Mouse (Mus musculus) CH12.LX (cell line): ENCODE data around the gene Slc9a1. TPM values are rescaled to one million over a fixed set of nuclear protein-coding genes. Genes with fewer than 3 reads are reported as not detected.
A peak's percentile ranks its signal among the peaks of the same experiment; 100 is the strongest.

ENCODE experiments used
- DNase-seq: peaks from one replicate; pipeline ENCODE4 v3.0.0-alpha.2; 2013; ENCODE audit errors: extremely low read depth
- H3K27ac ChIP-seq: 2 replicates; pipeline ENCODE4 v1.5.1; 2012; ENCODE audit warnings: low read depth, mild to moderate bottlenecking, control low read depth, moderate library complexity; ENCODE audit not compliant: insufficient read depth
- H3K27me3 ChIP-seq: replicated peaks from 2 replicates; pipeline ENCODE3; 2012; ENCODE audit warnings: inconsistent platforms
- H3K36me3 ChIP-seq, 2 experiments: replicated peaks in 1 of 2; 2 replicates each; pipeline versions ENCODE3 to v1.6.1; 2012; ENCODE audit warnings: inconsistent platforms in 1 of 2, low read length in 1 of 2, mild to moderate bottlenecking in 1 of 2, mixed read lengths in 1 of 2, moderate library complexity in 1 of 2; ENCODE audit not compliant: control insufficient read depth in 1 of 2, insufficient read depth in 1 of 2
- H3K4me1 ChIP-seq, 2 experiments: 2 replicates each; pipeline ENCODE4 v1.6.1; 2012; ENCODE audit warnings: inconsistent platforms in 1 of 2, moderate library complexity in 1 of 2; ENCODE audit not compliant: insufficient read depth in 2 of 2, control insufficient read depth in 1 of 2
- H3K4me2 ChIP-seq: 2 replicates; pipeline ENCODE4 v1.6.1; 2012; ENCODE audit warnings: low read depth, mild to moderate bottlenecking, control low read depth; ENCODE audit not compliant: poor library complexity, insufficient read depth, severe bottlenecking
- H3K4me3 ChIP-seq, 3 experiments: fragments of 150-350 bp in 1 of 3; sonication (generic) in 1 of 3; replicated peaks in 1 of 3; 2 replicates each; pipeline versions ENCODE3 to v1.5.1; 2011 to 2012; ENCODE audit warnings: low read depth in 2 of 3, low read length in 2 of 3, mild to moderate bottlenecking in 2 of 3, moderate library complexity in 2 of 3, control low read depth in 1 of 3, improper control_type of control experiment in 1 of 3, inconsistent platforms in 1 of 3, mixed read lengths in 1 of 3; ENCODE audit not compliant: poor library complexity in 1 of 3
- H3K79me2 ChIP-seq: replicated peaks from 2 replicates; pipeline ENCODE4 v1.6.1; 2012; ENCODE audit warnings: mild to moderate bottlenecking, moderate library complexity; ENCODE audit not compliant: control insufficient read depth, poor library complexity, insufficient read depth, severe bottlenecking; ENCODE audit errors: extremely low read depth
- H3K9ac ChIP-seq: 2 replicates; pipeline ENCODE4 v1.6.1; 2012; ENCODE audit warnings: low read depth, mild to moderate bottlenecking, control low read depth, moderate library complexity; ENCODE audit not compliant: insufficient read depth
- H3K9me3 ChIP-seq: replicated peaks from 2 replicates; pipeline ENCODE3; 2012; ENCODE audit warnings: low read length, inconsistent platforms, mixed read lengths
- BHLHE40 ChIP-seq: IDR thresholded peaks from 2 replicates; pipeline ENCODE4 v1.6.1; 2011; ENCODE audit warnings: mild to moderate bottlenecking, low read depth, low read length, improper control_type of control experiment
- CHD1 ChIP-seq: IDR thresholded peaks from 2 replicates; pipeline ENCODE4 v1.6.1; 2012; ENCODE audit warnings: low read depth, low read length, improper control_type of control experiment, inconsistent platforms
- CTCF ChIP-seq, 2 experiments: IDR thresholded peaks in 1 of 2; conservative IDR thresholded peaks in 1 of 2; 2 replicates each; pipeline ENCODE4 v1.5.1; 2011 to 2012; ENCODE audit warnings: low read depth in 2 of 2, low read length in 2 of 2, improper control_type of control experiment in 1 of 2, inconsistent platforms in 1 of 2, mild to moderate bottlenecking in 1 of 2, moderate library complexity in 1 of 2
- E2F4 ChIP-seq: IDR thresholded peaks from 2 replicates; pipeline ENCODE4 v1.6.1; 2011; ENCODE audit warnings: low read depth, low read length, improper control_type of control experiment; ENCODE audit not compliant: insufficient replicate concordance
- ELF1 ChIP-seq: IDR thresholded peaks from 2 replicates; pipeline ENCODE4 v1.6.1; 2014; ENCODE audit warnings: low read depth, mild to moderate bottlenecking, inconsistent platforms, low read length, improper control_type of control experiment
- ETS1 ChIP-seq: conservative IDR thresholded peaks from 2 replicates; pipeline ENCODE4 v1.6.1; 2012; ENCODE audit warnings: low read depth, mild to moderate bottlenecking, inconsistent platforms, low read length, improper control_type of control experiment, moderate library complexity
- GABPA ChIP-seq: IDR thresholded peaks from 2 replicates; pipeline ENCODE4 v1.6.1; 2012; ENCODE audit warnings: low read depth, low read length, improper control_type of control experiment, inconsistent platforms; ENCODE audit not compliant: insufficient replicate concordance
- HCFC1 ChIP-seq: IDR thresholded peaks from 2 replicates; pipeline ENCODE4 v1.6.1; 2012; ENCODE audit warnings: low read depth, mild to moderate bottlenecking, inconsistent platforms, low read length, improper control_type of control experiment
- JUN ChIP-seq: IDR thresholded peaks from 2 replicates; pipeline ENCODE4 v1.6.1; 2011; ENCODE audit warnings: low read depth, mild to moderate bottlenecking, low read length, improper control_type of control experiment, moderate library complexity; ENCODE audit not compliant: insufficient read depth
- MAFK ChIP-seq: IDR thresholded peaks from 2 replicates; pipeline ENCODE4 v1.6.1; 2011; ENCODE audit warnings: low read length, improper control_type of control experiment; ENCODE audit not compliant: insufficient replicate concordance
- MAX ChIP-seq: IDR thresholded peaks from 2 replicates; pipeline ENCODE4 v1.6.1; 2011; ENCODE audit warnings: low read length, improper control_type of control experiment
- MAZ ChIP-seq: IDR thresholded peaks from 2 replicates; pipeline ENCODE4 v1.6.1; 2012; ENCODE audit warnings: low read depth, mild to moderate bottlenecking, inconsistent platforms, low read length, improper control_type of control experiment, moderate library complexity
- MEF2A ChIP-seq: IDR thresholded peaks from 2 replicates; pipeline ENCODE4 v1.6.1; 2014; ENCODE audit warnings: low read depth, mild to moderate bottlenecking, inconsistent platforms, low read length, improper control_type of control experiment, borderline replicate concordance
- MYC ChIP-seq: IDR thresholded peaks from 2 replicates; pipeline ENCODE4 v1.6.1; 2011; ENCODE audit warnings: low read depth, mild to moderate bottlenecking, improper control_type of control experiment, low read length
- PAX5 ChIP-seq: IDR thresholded peaks from 2 replicates; pipeline ENCODE4 v1.6.1; 2012; ENCODE audit warnings: low read length, inconsistent platforms, mixed read lengths
- RAD21 ChIP-seq: IDR thresholded peaks from 2 replicates; pipeline ENCODE4 v1.6.1; 2011; ENCODE audit warnings: low read depth, mild to moderate bottlenecking, low read length, improper control_type of control experiment, moderate library complexity
- SIN3A ChIP-seq: IDR thresholded peaks from 2 replicates; pipeline ENCODE4 v1.6.1; 2012; ENCODE audit warnings: low read length, improper control_type of control experiment, inconsistent platforms
- SMC3 ChIP-seq: IDR thresholded peaks from 2 replicates; pipeline ENCODE4 v1.6.1; 2011; ENCODE audit warnings: low read depth, low read length, improper control_type of control experiment
- TCF12 ChIP-seq: IDR thresholded peaks from 2 replicates; pipeline ENCODE4 v1.6.1; 2014; ENCODE audit warnings: low read depth, mild to moderate bottlenecking, inconsistent platforms, low read length, improper control_type of control experiment
- ZKSCAN1 ChIP-seq: IDR thresholded peaks from 2 replicates; pipeline ENCODE4 v1.6.1; 2012; ENCODE audit warnings: low read depth, inconsistent platforms, low read length, improper control_type of control experiment, borderline replicate concordance
- ZNF384 ChIP-seq: IDR thresholded peaks from 2 replicates; pipeline ENCODE4 v1.6.1; 2012; ENCODE audit warnings: low read depth, low read length, improper control_type of control experiment, inconsistent platforms
- dilution Hi-C: fragments of 300-500 bp; cut with MboI; formaldehyde crosslinking; loops from 2 replicates; pipeline ENCODE4 v1.14.3; 2020; ENCODE audit warnings: low sequenced_read_pairs; ENCODE audit not compliant: extremely low pct_unique_long_range_greater_than_20kb, extremely low pct_ligation_motif_present
- in situ Hi-C: fragments of 300-500 bp; cut with MboI; formaldehyde crosslinking; loops from 3 replicates; pipeline ENCODE4 v1.14.3; 2019; ENCODE audit warnings: low sequenced_read_pairs, low pct_ligation_motif_present, low pct_unique_long_range_greater_than_20kb, mixed read lengths
- polyA plus RNA-seq: library from polyadenylated mRNA; unstranded; fragments of >175 nt; gene quantifications from 2 replicates; pipeline ENCODE4 v1.2.1, GENCODE M21; 2012; ENCODE audit warnings: low read depth; ENCODE audit not compliant: insufficient read length
- total RNA-seq, 2 experiments: library from RNA; depleted of rRNA; stranded (reverse); fragments of 300-350 nt in 1 of 2; fragments of >200 nt in 1 of 2; gene quantifications; 2 replicates each; pipeline ENCODE4 v1.2.3; 2012 to 2014

The Slc9a1 gene
- total and polyA plus RNA-seq, 3 experiments: 0.66 to 16.7 (median 4.7) TPM

DNA sequence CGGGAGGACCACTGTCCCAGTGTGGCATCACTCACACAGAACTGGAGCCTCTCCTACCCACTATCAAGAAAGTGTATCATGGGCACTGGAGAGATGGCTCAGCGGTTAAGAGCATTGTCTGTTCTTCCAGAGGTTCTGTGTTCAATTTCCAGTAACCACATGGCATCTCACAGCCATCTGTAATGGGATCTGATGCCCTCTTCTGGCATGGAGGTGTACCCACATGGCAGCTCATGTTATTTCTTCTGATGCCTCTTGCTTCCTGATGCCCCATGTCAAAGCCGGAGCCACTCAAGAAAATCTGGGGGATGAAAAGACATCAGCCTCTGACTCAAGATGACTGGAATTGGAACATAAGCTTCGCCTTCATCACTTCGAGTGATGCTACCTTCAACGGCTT lies 23.8 kb upstream of the Slc9a1 start:
- DNase-seq: no peak
- Histone ChIP-seq H3K79me2 (no peaks in the 10 kb centered on the region), H3K9ac (no peak overlapping the region), H3K4me3 (no peak overlapping the region), H3K4me1 (peaks cover 3 to 29% of the 10 kb centered on the region in 2 experiments), H3K27me3 (peaks cover 14% of the 10 kb centered on the region), H3K9me3 (no peaks in the 10 kb centered on the region), H3K4me2 (no peak overlapping the region), H3K27ac (no peak overlapping the region), H3K36me3 (no peaks in the 10 kb centered on the region)
- dilution Hi-C loops (no loop called here), in situ Hi-C loops (loop anchor here (5.0 kb wide), 2 partner anchors 38 to 107 kb away; no protein-coding TSS in a partner anchor)
- 0 out of 2 replicates have a peak, but pooled peaks have one; percentile 8 for TF ChIP-seq SMC3
- no peak for TF ChIP-seq BHLHE40
- TF ChIP-seq MYC: peak; percentile 80
- peak in 1 of 2 experiments; percentile 48; a peak in 2 of 4 replicates for TF ChIP-seq CTCF (conservative IDR thresholded peaks at IDR 0.05 in 1 of 2, IDR thresholded peaks at IDR 0.05 in 1 of 2; ENCODE audit: low read depth in 2 of 2, low read length in 2 of 2)

DNA sequence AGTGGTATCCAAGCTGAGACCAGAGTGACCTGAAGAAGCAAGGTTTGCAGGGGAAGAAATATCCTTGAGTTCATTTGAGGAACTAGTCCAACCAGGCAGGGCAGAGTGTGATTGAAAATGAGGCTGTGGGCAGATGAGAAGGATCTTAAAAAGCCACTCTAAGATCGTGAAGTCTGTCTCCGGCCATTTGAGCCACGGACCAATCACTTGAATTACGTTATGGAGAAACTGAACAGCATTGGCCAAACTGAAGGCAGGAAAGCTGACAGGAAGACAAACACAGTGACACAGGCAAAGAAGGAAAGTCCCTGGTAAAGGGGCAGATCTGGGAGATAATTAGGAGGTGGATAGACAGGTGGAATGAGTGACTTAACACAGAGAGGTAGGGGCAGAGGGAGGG lies 22.9 kb upstream of the Slc9a1 start:
- H3K9ac ChIP-seq: no peak overlapping the region
- DNase-seq: no peak
- no peaks in the 10 kb centered on the region for H3K36me3 ChIP-seq
- dilution Hi-C loops (no loop called here), in situ Hi-C loops (loop anchor here (5.0 kb wide), 2 partner anchors 39 to 106 kb away; no protein-coding TSS in a partner anchor)
- TF ChIP-seq ZKSCAN1 (no peak), MAFK (no peak), MAX (no peak), CHD1 (no peak), TCF12 (no peak), GABPA (no peak)
- H3K4me1 ChIP-seq: peaks cover 3 to 29% of the 10 kb centered on the region in 2 experiments
- peaks cover 8% of the 10 kb centered on the region for H3K27me3 ChIP-seq
- no peak overlapping the region for H3K4me3 ChIP-seq
- no peak overlapping the region for H3K4me2 ChIP-seq
- H3K79me2 ChIP-seq: no peaks in the 10 kb centered on the region
- no peaks in the 10 kb centered on the region for H3K9me3 ChIP-seq
- peak overlapping the region; percentile 22; the same call in 1 of the 2 replicates for H3K27ac ChIP-seq

DNA sequence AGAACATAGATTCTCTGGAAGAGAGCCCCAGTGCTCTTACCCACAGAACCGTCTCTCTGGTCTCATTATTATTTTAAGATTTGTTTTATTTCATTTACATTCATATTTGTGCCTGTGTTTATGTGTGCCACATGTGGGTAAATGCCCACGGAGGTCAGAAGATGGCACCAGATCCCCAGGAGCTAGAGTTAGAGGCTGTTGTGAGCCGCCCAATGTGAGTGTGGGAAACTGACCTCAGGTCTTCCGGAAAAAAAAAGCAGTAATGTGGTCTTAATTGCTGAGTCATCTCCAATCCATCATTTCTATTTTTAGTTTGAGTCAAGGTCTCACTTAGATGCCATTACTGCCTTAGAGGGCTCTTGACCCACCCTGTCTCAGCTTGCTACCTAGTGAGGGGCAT lies 21.9 kb upstream of the Slc9a1 start:
- in situ Hi-C loops: loop anchor here (5.0 kb wide), 2 partner anchors 40 to 105 kb away; no protein-coding TSS in a partner anchor
- no peaks in the 10 kb centered on the region for H3K36me3 ChIP-seq
- TF ChIP-seq HCFC1 (no peak; the same call in 1 of the 2 replicates), ZNF384 (peak; percentile 80; the same call in 1 of the 2 replicates), ETS1 (no peak), MYC (peak; percentile 8; the same call in 1 of the 2 replicates), MAX (peak; percentile 66), RAD21 (peak; percentile 91), CTCF (conservative IDR thresholded peaks at IDR 0.05 in 1 of 2, IDR thresholded peaks at IDR 0.05 in 1 of 2; ENCODE audit: low read depth in 2 of 2, low read length in 2 of 2) (peak in 1 of 2 experiments; percentile 93; a peak in 3 of 4 replicates), MAFK (peak; percentile 97), JUN (0 out of 2 replicates have a peak, but pooled peaks have one; percentile 28), PAX5 (no peak), BHLHE40 (no peak), ELF1 (peak; percentile 64; the same call in 1 of the 2 replicates), SMC3 (peak; percentile 69), TCF12 (no peak), MEF2A (peak; percentile 78; the same call in 1 of the 2 replicates), MAZ (no peak), SIN3A (peak; percentile 44), E2F4 (no peak)
- H3K9me3 ChIP-seq: no peaks in the 10 kb centered on the region
- peak overlapping the region; percentile 42 for H3K4me2 ChIP-seq
- dilution Hi-C loops: no loop called here
- peaks cover 3 to 29% of the 10 kb centered on the region in 2 experiments for H3K4me1 ChIP-seq
- H3K9ac ChIP-seq: no peak overlapping the region
- no peak overlapping the region for H3K4me3 ChIP-seq
- H3K27ac ChIP-seq: peak overlapping the region; percentile 99
- no peaks in the 10 kb centered on the region for H3K79me2 ChIP-seq
- peaks cover 6% of the 10 kb centered on the region for H3K27me3 ChIP-seq
- peak; percentile 78 for DNase-seq
